Mouse (Mus musculus) large intestine, adult 2 months (tissue): ENCODE results near the gene Myo15b. TPM values are rescaled to one million over a fixed set of nuclear protein-coding genes. Genes with fewer than 3 reads are reported as not detected.

Experiments used
- DNase-seq: peaks from one replicate; pipeline ENCODE4 v3.0.0-alpha.2; 2012; ENCODE audit warnings: low read depth, low spot score
- WGBS: fragments of 180-500 bp; shearing (Covaris S2); methylation state at CpG from one replicate; pipeline ENCODE4 v1.1.7; 2018; 5-methylcytosine and 5-hydroxymethylcytosine counted together
- polyA plus RNA-seq: library from polyadenylated mRNA; depleted of rRNA; stranded (reverse); fragments of >200 nt; gene quantifications from 2 replicates; pipeline ENCODE4 v1.2.3, GENCODE M21; 2012; rRNA removed

The Myo15b gene
- polyA plus RNA-seq, 1 experiment, result 696 TPM

DNA sequence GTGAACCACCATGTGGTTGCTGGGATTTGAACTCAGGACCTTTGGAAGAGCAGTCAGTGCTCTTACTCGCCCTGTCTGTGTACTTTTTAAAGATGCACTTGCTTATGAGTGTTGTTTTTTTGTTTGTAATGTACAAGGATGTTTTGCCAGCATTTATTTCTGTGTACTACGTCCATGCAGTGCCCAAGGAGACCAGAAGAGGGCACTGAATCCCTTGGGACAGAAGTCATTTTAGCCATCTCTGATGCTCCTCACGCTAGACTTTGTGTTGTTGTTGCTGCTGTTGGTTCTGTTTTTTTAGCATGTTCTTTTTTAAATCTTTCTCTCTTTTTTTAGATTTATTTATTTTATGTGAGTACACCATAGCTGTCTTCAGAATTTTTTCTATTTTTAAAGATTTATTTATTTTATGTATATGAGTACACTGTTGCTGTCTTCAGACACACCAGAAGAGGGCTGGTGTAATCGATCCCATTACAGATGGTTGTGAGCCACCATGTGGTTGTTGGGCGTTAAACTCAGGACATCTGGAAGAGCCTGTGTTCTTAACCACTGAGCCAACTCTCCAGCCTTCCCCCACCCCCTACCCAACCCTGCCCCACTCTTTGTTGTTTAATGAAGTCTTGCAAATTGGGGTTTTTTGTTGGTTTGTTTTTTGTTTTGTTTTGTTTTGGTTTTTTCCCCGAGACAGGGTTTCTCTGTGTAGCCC lies 62.1 kb downstream of the Myo15b start:
- no peak for DNase-seq
- 21% methylated on average over 6 of the region's 6 CpGs for WGBS

DNA sequence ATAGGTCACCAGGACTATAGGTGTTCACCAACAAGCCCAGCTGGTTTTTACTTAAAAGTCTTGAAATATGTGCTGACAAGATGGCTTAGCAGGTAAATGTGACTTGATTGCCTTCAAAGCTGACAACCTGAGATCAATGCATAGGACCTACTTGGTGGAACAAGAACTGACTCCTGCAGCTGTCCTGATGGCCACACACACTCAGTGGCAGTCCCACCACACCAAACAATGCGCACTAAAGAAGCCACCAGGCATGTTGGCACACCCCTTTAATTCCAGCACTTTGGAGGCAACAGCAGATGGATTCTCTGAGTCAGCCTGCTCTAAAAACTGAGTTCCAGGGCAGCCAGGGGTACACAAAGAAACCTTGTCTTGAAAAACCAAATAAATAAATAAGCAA lies 63.8 kb downstream of the Myo15b start:
- 97% methylated on average over 1 of the region's 1 CpGs for WGBS
- no peak for DNase-seq

DNA sequence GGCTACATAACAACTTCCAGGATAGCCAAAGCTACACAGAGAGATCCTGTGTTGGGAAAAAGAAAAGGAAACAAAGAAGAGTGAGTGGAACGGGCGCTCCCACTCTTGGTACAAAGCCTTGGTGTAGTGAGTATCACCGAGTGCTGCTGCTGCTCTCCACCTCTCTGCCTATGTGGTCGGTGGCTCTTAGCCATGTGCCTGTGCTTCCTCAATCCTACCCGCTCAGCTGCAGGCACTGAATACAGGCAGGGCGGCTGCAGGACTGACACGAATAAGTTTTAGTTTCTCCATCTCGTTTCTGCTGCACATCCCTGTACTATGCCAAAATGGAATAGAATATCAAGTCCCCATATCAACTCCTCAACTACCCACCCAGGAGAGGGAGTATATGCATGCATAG lies 70.8 kb downstream of the Myo15b start:
- 86% methylated on average over 8 of the region's 8 CpGs for WGBS
- DNase-seq, result no peak

DNA sequence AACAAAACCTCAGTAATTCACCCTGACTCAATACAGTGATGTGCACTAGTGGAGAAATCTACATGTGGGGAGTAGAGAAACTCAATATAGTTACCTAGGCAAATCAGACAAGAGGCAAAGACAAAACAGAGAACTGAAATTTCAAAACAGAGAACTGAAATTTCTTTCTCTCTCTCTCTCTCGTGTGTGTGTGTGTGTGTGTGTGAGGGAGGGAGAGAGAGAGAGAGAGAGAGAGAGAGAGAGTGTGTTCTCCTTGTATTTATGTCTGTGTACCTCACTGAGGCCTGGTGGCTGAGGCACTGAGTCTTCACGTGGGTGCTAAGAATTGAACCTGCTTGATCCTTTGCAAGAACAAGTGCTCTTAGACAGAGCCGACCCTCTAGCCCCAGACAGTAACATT lies 71.6 kb downstream of the Myo15b start:
- WGBS, result 68% methylated on average over 3 of the region's 3 CpGs
- no peak for DNase-seq

DNA sequence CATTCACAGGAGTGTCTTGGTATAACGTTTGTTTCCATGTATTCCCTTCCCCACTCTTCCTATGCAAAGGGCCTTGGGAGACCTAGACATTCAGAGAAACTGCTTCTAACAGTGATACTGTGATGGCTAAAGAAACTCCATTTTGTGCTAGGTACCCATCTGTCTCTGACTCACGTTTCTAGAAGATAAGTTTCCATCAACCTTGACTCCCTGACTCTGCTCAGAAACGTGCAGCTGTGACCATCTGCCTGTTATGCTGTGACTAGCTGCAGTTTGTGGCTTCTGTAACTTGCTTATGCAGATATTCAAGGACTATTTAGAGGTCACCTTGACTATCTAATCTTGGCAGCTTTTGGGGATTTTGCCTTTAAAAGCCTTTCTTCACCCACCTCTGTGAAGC lies 73.0 kb downstream of the Myo15b start:
- 62% methylated on average over 3 of the region's 3 CpGs for WGBS
- no peak for DNase-seq

DNA sequence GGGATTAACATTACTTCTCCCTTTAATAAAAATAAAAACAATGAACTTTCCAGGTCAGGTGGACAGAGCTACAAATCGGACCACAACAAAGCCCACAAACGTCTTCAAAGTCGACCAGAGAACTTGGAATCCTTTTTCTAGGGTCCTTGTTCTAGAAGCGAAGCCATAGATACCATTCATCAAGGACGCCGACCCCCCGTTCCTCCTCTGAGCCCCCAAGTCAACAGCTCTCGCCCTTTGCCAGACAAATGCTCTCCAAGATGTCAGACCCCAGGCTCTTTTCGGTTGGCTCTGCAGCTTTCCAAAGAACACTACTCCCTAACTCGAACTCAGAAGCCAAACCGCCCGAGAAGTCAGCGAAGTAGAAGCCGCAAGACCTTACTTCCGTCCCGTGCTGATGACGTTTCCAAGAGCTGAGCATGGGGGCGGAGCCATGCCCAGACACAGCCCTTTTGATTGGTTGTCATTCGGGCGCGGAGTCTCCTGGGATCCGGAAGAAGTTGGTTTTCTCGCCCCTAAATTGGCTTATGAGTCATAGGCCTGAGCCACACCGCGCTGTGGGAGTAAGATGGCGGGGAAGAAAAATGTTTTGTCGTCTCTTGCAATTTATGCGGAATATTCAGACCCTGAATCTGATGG lies 75.0 kb downstream of the Myo15b start, which contains the start of the genes Sap30bp and Recql5:
Gene Sap30bp, plus strand, starts transcription at position 175 of the 639 bp plus-strand sequence.
Gene Recql5, minus strand, starts transcription at position 370 of the 639 bp plus-strand sequence.
- under 1% methylated on average over 28 of the region's 28 CpGs for WGBS
- DNase-seq, result peak; percentile 97

DNA sequence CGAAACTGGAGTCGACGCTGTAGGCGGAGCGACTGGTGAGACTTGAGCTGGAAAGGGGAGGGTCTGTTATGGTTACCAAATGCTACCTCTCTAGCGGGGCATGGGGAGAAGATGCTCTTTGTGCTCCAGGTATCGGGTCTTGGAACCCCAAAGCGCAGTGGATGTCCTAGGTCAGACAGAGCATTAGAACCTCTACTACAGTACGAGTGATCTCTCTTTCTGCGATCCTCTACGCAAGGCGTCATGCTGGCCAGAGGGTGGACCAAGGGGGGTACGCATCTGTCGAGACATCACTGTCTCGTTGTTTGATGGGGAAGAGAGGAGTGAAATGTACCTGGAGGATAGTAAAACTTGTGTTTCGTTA lies 75.5 kb downstream of the Myo15b start:
- no peak for DNase-seq
- under 1% methylated on average over 16 of the region's 16 CpGs for WGBS

DNA sequence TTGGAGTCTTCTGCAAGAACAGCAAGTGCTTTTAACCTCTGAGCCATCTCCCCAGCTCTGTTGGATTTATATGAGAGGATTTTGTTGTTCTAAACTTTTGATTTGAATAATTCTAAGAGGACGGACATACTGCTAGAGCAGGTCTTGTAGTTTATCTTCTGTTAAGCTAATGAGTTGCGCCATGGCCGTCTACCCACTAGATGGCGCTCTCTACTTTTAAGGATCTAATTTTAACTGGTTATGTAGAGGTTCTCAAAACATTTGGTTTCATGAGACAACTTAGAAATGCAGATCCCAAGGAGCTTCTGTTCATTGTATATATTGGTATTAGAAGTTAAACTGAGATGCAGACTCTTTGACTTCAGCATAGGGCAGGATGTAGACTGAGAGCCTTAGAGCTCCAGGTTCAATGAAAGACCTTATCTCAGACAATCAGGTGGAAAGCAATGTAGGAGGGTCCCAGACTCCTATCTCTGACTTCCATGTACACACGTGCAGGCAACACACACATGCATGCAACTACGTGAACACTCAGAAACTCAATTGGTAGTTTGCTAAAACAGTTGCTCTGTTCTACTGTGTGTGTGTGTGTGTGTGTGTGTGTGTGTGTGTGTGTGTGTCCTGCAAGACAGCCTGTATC lies 81.6 kb downstream of the Myo15b start:
- no peak for DNase-seq
- 28% methylated on average over 6 of the region's 6 CpGs for WGBS

DNA sequence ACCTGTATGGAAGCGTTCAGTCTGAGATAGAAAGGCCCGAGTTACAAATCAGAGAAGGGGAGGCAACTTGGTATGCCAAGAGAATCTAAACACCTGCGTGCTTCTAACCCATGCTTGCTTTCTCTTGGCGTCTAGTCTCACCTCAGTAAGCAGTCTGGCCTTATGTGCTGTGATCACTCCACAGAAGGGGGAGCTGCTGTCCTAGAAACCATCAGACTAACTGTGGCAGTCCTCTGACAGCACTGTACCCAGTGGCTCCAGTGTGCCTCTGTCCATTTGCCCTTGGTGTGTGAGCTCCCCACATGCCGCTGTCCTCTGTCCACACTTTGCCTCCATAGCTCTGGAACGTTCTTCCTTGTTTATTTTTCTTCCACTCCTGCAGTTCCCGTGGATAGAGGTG lies 83.8 kb downstream of the Myo15b start:
- no peak for DNase-seq
- 72% methylated on average over 7 of the region's 7 CpGs for WGBS

Other genes with a start within 250 kb of the Myo15b start
- 112 and 114 TPM in 2 replicates for gene Mif4gd, start 245.4 kb upstream of the Myo15b start, polyA plus RNA-seq
- gene Slc25a19, start 230.1 kb upstream of the Myo15b start, polyA plus RNA-seq, result 30.4 and 36.8 TPM in 2 replicates
- gene Grb2, start 149.8 kb upstream of the Myo15b start, polyA plus RNA-seq, result 38.7 and 43.6 TPM in 2 replicates
- 57.9 and 85.8 TPM in 2 replicates for gene Tmem94, start 93.0 kb upstream of the Myo15b start, polyA plus RNA-seq
- 31.3 and 42.0 TPM in 2 replicates for gene Caskin2, start 44.8 kb upstream of the Myo15b start, polyA plus RNA-seq
- gene Tsen54, start 43.7 kb upstream of the Myo15b start, polyA plus RNA-seq, result 31.4 and 31.5 TPM in 2 replicates
- gene Llgl2, start 34.4 kb upstream of the Myo15b start, polyA plus RNA-seq, result 191 and 194 TPM in 2 replicates
- gene Smim5, start 41.6 kb downstream of the Myo15b start, polyA plus RNA-seq, result 4.9 and 6.3 TPM in 2 replicates
- gene Smim6, start 53.6 kb downstream of the Myo15b start, polyA plus RNA-seq, result 37.5 and 45.5 TPM in 2 replicates
- 17.3 and 20.7 TPM in 2 replicates for gene Sap30bp, start 74.9 kb downstream of the Myo15b start, polyA plus RNA-seq
- 16.0 and 16.5 TPM in 2 replicates for gene Recql5, start 75.1 kb downstream of the Myo15b start, polyA plus RNA-seq
- gene Itgb4, start 116.3 kb downstream of the Myo15b start, polyA plus RNA-seq, result 40.1 and 62.1 TPM in 2 replicates
- gene Galk1, start 154.3 kb downstream of the Myo15b start, polyA plus RNA-seq, result 26.3 and 32.0 TPM in 2 replicates
- gene H3f3b, start 169.6 kb downstream of the Myo15b start, polyA plus RNA-seq, result 265 and 273 TPM in 2 replicates
- 18.8 and 26.0 TPM in 2 replicates for gene Unk, start 171.9 kb downstream of the Myo15b start, polyA plus RNA-seq
- 8.0 and 8.6 TPM in 2 replicates for gene Unc13d, start 219.6 kb downstream of the Myo15b start, polyA plus RNA-seq
- gene Wbp2, start 228.6 kb downstream of the Myo15b start, polyA plus RNA-seq, result 166 and 197 TPM in 2 replicates